Mouse (Mus musculus) 3134 (cell line): ENCODE results near the gene Gabpa.
A peak's percentile ranks its signal among the peaks of the same experiment; 100 is the strongest.

Experiments used
- DNase-seq: peaks from one replicate; pipeline ENCODE4 v3.0.0-alpha.2; 2011; ENCODE audit warnings: low spot score; ENCODE audit not compliant: insufficient read length; ENCODE audit errors: extremely low read depth

Gabpa gene

GRCm38 (mm10) chr16:84853492-84853891, 18.8 kb downstream of the Gabpa start:
- no peak for DNase-seq

GRCm38 (mm10) chr16:84864656-84865055, 29.9 kb downstream of the Gabpa start:
- DNase-seq = no peak

DNA sequence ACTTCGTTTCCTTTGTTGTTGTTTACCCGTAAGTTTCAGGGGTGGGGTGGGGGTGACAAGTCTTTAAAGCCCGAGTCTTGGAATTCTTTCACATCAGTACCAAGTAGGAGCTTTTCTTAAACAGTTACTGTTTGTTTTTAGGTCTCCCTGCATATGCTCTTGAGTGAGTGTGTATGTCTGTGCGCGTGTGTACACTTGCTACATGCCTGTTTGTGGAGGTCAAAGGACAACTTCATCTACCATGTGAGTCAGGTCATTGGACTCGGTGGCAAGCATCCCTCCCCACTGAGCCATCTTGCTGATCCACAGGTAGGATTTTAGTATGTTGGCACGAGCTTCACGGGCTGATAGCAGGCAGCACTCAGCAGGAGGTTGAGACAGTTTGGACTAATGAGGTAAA, 39.1 kb downstream of the Gabpa start:
- no peak for DNase-seq

GRCm38 (mm10) chr16:84875012-84875717, 40.4 kb downstream of the Gabpa start:
- no peak for DNase-seq

DNA sequence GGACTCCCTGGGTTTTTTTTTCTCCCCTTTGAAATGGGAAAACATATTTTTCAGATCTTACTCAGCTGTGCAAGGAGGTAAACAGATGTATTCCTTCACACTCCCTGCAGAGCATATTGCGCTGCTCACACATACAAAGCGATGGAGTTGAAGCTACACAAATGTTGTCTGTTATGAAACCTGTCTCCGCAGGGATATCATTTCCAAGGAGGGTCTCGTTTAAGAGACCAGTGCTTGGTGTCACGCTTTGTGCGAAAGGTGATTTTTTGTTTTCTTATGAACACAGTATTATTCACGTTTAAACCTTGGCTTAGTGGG, 41.0 kb downstream of the Gabpa start:
- DNase-seq = no peak

GRCm38 (mm10) chr16:84876082-84876481, 41.4 kb downstream of the Gabpa start:
- no peak for DNase-seq

- peak; percentile 25 for DNase-seq
These were observed 44.4 kb downstream of the Gabpa start for GRCm38 (mm10) chr16:84879146-84879545.

GRCm38 (mm10) chr16:84881168-84881567, 46.4 kb downstream of the Gabpa start:
- no peak for DNase-seq

DNA sequence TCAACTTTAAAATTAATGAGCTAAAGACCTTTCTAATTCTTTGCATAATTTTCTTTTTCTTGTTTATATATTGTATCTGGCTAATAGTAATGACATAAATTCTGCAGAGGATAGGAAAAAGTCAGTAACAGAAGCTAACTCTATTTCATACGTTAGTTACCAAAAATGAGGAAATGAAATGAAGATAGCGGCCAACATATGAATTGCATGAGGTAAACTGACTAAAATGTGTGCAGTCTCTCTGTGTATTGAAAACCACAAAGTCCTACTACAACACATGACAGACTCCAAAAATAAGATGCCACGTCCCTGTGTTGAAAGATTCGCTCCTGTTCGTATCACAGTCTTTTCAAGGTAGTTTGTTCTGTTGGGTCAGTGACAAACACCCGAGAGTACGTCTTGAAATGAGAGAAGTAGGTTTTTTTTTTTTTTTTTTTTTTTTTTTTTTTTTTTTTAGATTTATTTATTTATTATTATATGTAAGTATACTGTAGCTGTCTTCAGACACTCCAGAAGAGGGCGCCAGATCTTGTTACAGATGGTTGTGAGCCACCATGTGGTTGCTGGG, 47.1 kb downstream of the Gabpa start:
- DNase-seq = no peak

DNA sequence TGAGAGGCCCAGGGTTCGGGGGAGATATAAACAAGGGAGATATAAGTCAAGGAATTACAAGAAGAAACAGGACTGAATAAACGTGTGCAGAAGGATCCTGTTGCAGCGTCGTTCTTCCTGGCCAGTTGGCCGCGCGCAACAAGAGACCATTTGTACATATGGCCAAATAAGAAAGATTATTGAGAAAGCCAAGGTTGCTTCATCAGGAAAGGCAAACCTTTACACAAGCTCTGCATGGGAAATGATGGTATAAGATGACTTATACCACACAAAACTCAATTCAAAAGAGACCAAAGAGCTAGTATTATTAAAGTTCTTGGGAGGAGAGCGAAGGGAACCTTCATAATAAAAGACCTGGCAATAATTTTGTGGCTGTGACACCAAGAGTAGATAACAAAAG, 49.8 kb downstream of the Gabpa start:
- no peak for DNase-seq

GRCm38 (mm10) chr16:84902995-84903394, 68.3 kb downstream of the Gabpa start:
- no peak for DNase-seq

DNA sequence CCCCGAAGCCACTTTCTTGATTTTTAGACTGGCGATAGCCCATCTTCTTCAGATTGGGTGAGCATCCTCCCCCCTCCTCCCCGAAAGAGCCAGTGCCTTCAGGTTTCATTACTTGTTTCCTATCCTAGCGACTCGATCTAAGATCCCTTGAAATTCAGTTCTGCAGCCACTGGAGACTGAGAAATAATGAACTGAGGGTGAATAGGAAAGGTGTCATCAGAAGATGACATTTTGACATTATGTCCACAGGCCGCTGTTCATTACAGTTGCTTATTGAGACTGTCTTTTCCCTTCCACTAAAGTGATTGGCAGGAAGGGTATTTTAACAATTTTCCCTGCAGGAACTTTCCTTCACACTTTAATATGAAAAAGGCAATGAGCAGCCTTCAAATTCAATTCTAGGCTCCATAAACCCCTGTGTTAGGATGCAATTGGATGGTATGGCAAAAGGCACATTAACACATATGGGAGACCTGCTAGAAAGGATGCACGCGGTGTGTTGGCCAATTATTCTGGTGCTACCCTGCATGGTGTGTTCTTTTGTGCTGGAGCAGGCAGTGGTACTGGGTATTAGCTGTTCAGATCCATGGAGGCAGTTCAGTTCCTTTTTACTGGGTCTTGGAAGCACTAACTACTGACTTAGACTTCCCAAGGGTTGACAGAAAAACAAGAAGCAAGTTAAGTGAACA, 76.9 kb downstream of the Gabpa start:
- no peak for DNase-seq
